Mouse (Mus musculus) midbrain, embryonic 11.5 days (tissue): ENCODE measurements around the gene Gm9767. TPM values are rescaled to one million over a fixed set of nuclear protein-coding genes. Genes with fewer than 3 reads are reported as not detected.

Source experiments
- ATAC-seq: fragments of 200-750 bp; cut with Nextera tagmentation; 2 replicates; pipeline ENCODE4 v1.8.0; 2017; ENCODE audit warnings: moderate TSS enrichment, moderate library complexity; ENCODE audit not compliant: low FRiP score
- DNase-seq: peaks from one replicate; pipeline ENCODE4 v3.0.0; 2015; ENCODE audit warnings: low spot score; ENCODE audit errors: missing footprints
- H3K27ac ChIP-seq: fragments of 300-500 bp; sonication (generic); 2 replicates; pipeline ENCODE4 v1.5.1; 2014; ENCODE audit warnings: low read depth, low read length
- H3K27me3 ChIP-seq: fragments of 300-500 bp; sonication (generic); 2 replicates; pipeline ENCODE4 v1.6.1; 2014; ENCODE audit warnings: mild to moderate bottlenecking, low read length, moderate library complexity, mixed read lengths; ENCODE audit not compliant: control insufficient read depth, insufficient read depth
- H3K36me3 ChIP-seq: fragments of 300-500 bp; sonication (generic); 2 replicates; pipeline ENCODE4 v1.6.1; 2014; ENCODE audit warnings: mild to moderate bottlenecking, low read length, moderate library complexity, mixed read lengths; ENCODE audit not compliant: control insufficient read depth, insufficient read depth
- H3K4me1 ChIP-seq: fragments of 300-500 bp; sonication (generic); 2 replicates; pipeline ENCODE4 v1.6.1; 2014; ENCODE audit warnings: low read length; ENCODE audit not compliant: control insufficient read depth, insufficient read depth
- H3K4me2 ChIP-seq: fragments of 300-500 bp; sonication (generic); 2 replicates; pipeline ENCODE4 v1.6.1; 2014; ENCODE audit warnings: mild to moderate bottlenecking, moderate library complexity
- H3K4me3 ChIP-seq: fragments of 300-500 bp; sonication (generic); 2 replicates; pipeline ENCODE4 v1.5.1; 2014; ENCODE audit warnings: low read depth, low read length
- H3K9ac ChIP-seq: fragments of 300-500 bp; sonication (generic); 2 replicates; pipeline ENCODE4 v1.6.1; 2014; ENCODE audit warnings: low read length
- H3K9me3 ChIP-seq: fragments of 300-500 bp; sonication (generic); 2 replicates; pipeline ENCODE4 v1.6.1; 2016; ENCODE audit warnings: low read length; ENCODE audit not compliant: control insufficient read depth
- WGBS: fragments of 180-500 bp; shearing (Covaris S2); extraction: QIAGEN DNeasy Blood & Tissue Kit; methylation state at CpG from one replicate; pipeline ENCODE4 v1.1.7; 2014; 5-methylcytosine and 5-hydroxymethylcytosine counted together
- polyA plus RNA-seq: library from polyadenylated mRNA; unstranded; fragments of >200 nt; fragmentation: Nextera tagmentation; extraction: Ambion mirVana; gene quantifications from 2 replicates; pipeline ENCODE4 v1.2.1, GENCODE M21; 2014

The Gm9767 gene
- 0.45 TPM in 1 of 2 replicates, not detected in the other for polyA plus RNA-seq

- H3K4me1 ChIP-seq, result no peaks in the 10 kb centered on the region
- H3K9ac ChIP-seq, result peak within 1 kb of the TSS; percentile 63
- peak; percentile 69 for ATAC-seq
- no peak within 1 kb of the TSS for H3K27ac ChIP-seq
- peak; percentile 95 for DNase-seq
- H3K4me2 ChIP-seq, result peak within 1 kb of the TSS; percentile 90
- 2% methylated on average over 52 of the region's 52 CpGs for WGBS
- H3K27me3 ChIP-seq, result no peaks in the 10 kb centered on the region
- no peaks in the 10 kb centered on the region for H3K36me3 ChIP-seq
- H3K9me3 ChIP-seq, result no peaks in the 10 kb centered on the region
- H3K4me3 ChIP-seq, result peak within 1 kb of the TSS; percentile 66
Measured at GRCm38 (mm10) chr10:26077671-26078481, at the start of gene Gm9767. Gene Gm9767 (plus strand): TSS chr10:26078255.

GRCm38 (mm10) chr10:26034931-26035330 is 43.1 kb upstream of the Gm9767 start:
- Histone ChIP-seq H3K4me2 (no peak overlapping the region), H3K4me3 (no peak overlapping the region), H3K9ac (no peak overlapping the region), H3K27me3 (no peaks in the 10 kb centered on the region), H3K9me3 (no peaks in the 10 kb centered on the region), H3K36me3 (no peaks in the 10 kb centered on the region), H3K4me1 (no peaks in the 10 kb centered on the region), H3K27ac (no peak overlapping the region)
- ATAC-seq (no peak), DNase-seq (no peak)
- 87% methylated on average over 5 of the region's 5 CpGs for WGBS

GRCm38 (mm10) chr10:26051177-26051576 is 26.9 kb upstream of the Gm9767 start:
- WGBS, result 96% methylated on average over 2 of the region's 2 CpGs
- Histone ChIP-seq H3K9ac (no peak overlapping the region), H3K27ac (no peak overlapping the region), H3K4me3 (no peak overlapping the region), H3K9me3 (no peaks in the 10 kb centered on the region), H3K4me1 (no peaks in the 10 kb centered on the region), H3K27me3 (no peaks in the 10 kb centered on the region), H3K36me3 (no peaks in the 10 kb centered on the region), H3K4me2 (no peak overlapping the region)
- no peak for DNase-seq
- no peak for ATAC-seq

DNA sequence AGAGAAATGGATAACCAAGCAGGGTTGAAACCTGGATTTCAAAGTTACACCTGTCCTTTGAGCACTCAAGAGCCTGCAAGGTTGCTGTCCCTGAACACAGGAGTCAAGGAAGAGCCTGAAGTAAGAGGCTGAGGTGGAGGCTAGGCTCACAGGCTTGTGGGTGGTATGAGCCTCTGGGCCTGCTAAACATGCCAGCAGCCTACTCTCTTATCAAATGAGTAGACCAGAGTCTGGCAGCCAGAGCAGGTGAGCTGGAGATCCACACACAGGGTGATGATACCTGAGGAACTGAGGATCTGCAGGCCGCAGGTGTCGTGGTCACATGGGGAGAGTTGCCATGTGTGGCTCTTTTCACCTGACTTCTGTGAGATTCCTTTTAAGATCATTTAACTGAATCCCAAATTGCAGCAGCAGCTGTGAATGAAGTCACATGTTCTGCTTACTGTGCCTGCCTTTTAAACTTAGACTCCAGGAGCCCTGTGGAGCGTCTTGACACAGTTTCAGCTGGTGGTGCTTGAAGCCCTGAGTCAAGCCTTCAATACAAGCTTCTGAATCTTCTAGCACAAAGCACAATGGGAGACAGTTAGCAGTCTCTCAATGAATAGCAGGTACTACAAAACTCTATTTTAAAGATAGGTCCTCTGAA is 18.3 kb upstream of the Gm9767 start:
- no peak for DNase-seq
- no peaks in the 10 kb centered on the region for H3K4me1 ChIP-seq
- H3K4me2 ChIP-seq, result no peak overlapping the region
- no peaks in the 10 kb centered on the region for H3K27me3 ChIP-seq
- no peak overlapping the region for H3K4me3 ChIP-seq
- no peaks in the 10 kb centered on the region for H3K9me3 ChIP-seq
- no peak for ATAC-seq
- H3K9ac ChIP-seq, result no peak overlapping the region
- 85% methylated on average over 3 of the region's 3 CpGs for WGBS
- no peak overlapping the region for H3K27ac ChIP-seq
- no peaks in the 10 kb centered on the region for H3K36me3 ChIP-seq

GRCm38 (mm10) chr10:26063071-26063470 is 15.0 kb upstream of the Gm9767 start:
- 90% methylated on average over 4 of the region's 4 CpGs for WGBS
- no peak overlapping the region for H3K9ac ChIP-seq
- H3K4me2 ChIP-seq, result no peak overlapping the region
- H3K36me3 ChIP-seq, result no peaks in the 10 kb centered on the region
- no peaks in the 10 kb centered on the region for H3K9me3 ChIP-seq
- H3K27ac ChIP-seq, result no peak overlapping the region
- no peak for ATAC-seq
- no peak overlapping the region for H3K4me3 ChIP-seq
- no peaks in the 10 kb centered on the region for H3K27me3 ChIP-seq
- no peaks in the 10 kb centered on the region for H3K4me1 ChIP-seq
- DNase-seq, result no peak

- H3K9me3 ChIP-seq, result no peaks in the 10 kb centered on the region
- H3K4me2 ChIP-seq, result no peak overlapping the region
- peak; percentile 35 for DNase-seq
- H3K4me3 ChIP-seq, result no peak overlapping the region
- ATAC-seq, result no peak
- WGBS, result 83% methylated on average over 5 of the region's 5 CpGs
- H3K4me1 ChIP-seq, result no peaks in the 10 kb centered on the region
- H3K36me3 ChIP-seq, result no peaks in the 10 kb centered on the region
- no peak overlapping the region for H3K9ac ChIP-seq
- no peak overlapping the region for H3K27ac ChIP-seq
- H3K27me3 ChIP-seq, result no peaks in the 10 kb centered on the region
Measured at GRCm38 (mm10) chr10:26071986-26072385, 6.1 kb upstream of the Gm9767 start.

DNA sequence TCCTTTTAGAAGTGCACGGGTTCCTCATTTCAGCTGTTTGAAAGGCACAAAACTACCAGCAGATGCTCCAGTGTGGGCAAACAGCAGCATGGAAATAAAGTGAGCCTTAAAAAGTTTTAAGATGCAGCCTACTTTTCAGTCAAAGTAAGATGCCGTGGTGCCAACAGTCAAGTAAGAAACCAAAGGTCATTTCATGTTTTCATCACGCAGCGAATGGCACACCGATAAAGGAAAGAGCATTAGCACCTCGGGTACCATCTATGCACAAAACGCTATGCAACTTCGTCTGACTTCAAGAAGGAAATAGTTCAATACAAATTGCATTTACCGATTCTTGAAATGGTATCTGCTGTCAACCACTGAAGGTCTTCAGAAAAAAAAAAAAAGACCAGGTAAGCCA is 1.1 kb upstream of the Gm9767 start:
- 86% methylated on average over 9 of the region's 9 CpGs for WGBS
- H3K27me3 ChIP-seq, result no peaks in the 10 kb centered on the region
- H3K9ac ChIP-seq, result no peak overlapping the region
- ATAC-seq, result no peak
- H3K4me2 ChIP-seq, result no peak overlapping the region
- H3K9me3 ChIP-seq, result no peaks in the 10 kb centered on the region
- no peak overlapping the region for H3K27ac ChIP-seq
- no peaks in the 10 kb centered on the region for H3K4me1 ChIP-seq
- no peak overlapping the region for H3K4me3 ChIP-seq
- peak; percentile 82 for DNase-seq
- H3K36me3 ChIP-seq, result no peaks in the 10 kb centered on the region

DNA sequence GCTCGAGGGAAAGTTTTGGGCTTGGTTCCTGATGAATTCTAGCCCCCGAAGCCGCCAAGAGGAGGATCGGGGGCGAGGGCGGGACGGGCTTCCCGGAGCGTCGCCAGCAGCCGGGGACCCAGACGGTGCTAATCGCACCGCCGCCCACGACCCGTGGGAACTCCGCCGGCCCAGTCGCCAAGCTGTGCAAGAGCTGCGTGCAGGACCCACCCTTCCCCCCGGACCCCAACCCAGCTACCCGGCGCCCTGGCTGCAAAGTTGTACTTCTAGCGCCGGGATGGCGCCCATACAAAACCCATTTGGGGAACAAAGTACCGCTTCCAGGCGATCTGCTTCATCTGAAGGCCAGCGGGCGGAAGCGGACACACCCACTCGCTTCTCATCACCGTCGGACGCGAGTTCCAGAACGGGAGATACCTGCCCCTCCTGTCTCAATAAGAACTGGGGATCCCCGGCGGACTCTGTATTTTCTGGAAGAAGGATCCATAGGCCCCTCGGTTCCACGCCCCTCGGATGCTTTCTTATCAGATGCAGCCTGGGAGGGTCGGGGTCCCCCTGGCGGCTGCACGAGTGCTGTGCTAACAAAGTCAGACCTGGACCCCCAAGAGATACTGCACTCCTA is 577 bp downstream of the Gm9767 start, which contains the start of gene Tmem200a:
Tmem200a (minus strand) TSS at position 532 of the 622 bp plus-strand sequence.
- H3K4me2 ChIP-seq, result peak within 1 kb of the TSS; percentile 90
- no peak within 1 kb of the TSS for H3K27ac ChIP-seq
- DNase-seq, result peak; percentile 97

GRCm38 (mm10) chr10:26079678-26080077 is 1.6 kb downstream of the Gm9767 start:
- H3K27ac ChIP-seq, result no peak overlapping the region
- no peak overlapping the region for H3K9ac ChIP-seq
- no peak for ATAC-seq
- H3K36me3 ChIP-seq, result no peaks in the 10 kb centered on the region
- H3K4me3 ChIP-seq, result no peak overlapping the region
- DNase-seq, result no peak
- WGBS, result 84% methylated on average over 3 of the region's 3 CpGs
- H3K27me3 ChIP-seq, result no peaks in the 10 kb centered on the region
- H3K4me2 ChIP-seq, result no peak overlapping the region
- no peaks in the 10 kb centered on the region for H3K4me1 ChIP-seq
- no peaks in the 10 kb centered on the region for H3K9me3 ChIP-seq

More for the DNA sequence above, 577 bp downstream of the Gm9767 start, which contains the start of gene Tmem200a:
- Histone ChIP-seq H3K27me3 (no peaks in the 10 kb centered on the region), H3K4me3 (peak within 1 kb of the TSS; percentile 66), H3K4me1 (no peaks in the 10 kb centered on the region), H3K9me3 (no peaks in the 10 kb centered on the region), H3K9ac (peak within 1 kb of the TSS; percentile 63), H3K36me3 (no peaks in the 10 kb centered on the region)
- ATAC-seq, result peak; percentile 94
- under 1% methylated on average over 46 of the region's 46 CpGs for WGBS
